Mouse (Mus musculus) left cerebral cortex, postnatal 36 days (tissue): ENCODE data around the gene Olfr541. TPM values are rescaled to one million over a fixed set of nuclear protein-coding genes. Genes with fewer than 3 reads are reported as not detected.

Source experiments
- total RNA-seq, 2 experiments: library from RNA; stranded (reverse); gene quantifications; 2 replicates each; pipeline ENCODE4 v1.2.3; 2021

Gene Olfr541
- total RNA-seq, 2 experiments from 2014 or later: not detected

Other genes starting within 250 kb of the Olfr541 start
- gene Olfr533, start 233.9 kb upstream of the Olfr541 start, total RNA-seq: not detected
- not detected for gene Olfr535, start 213.1 kb upstream of the Olfr541 start, total RNA-seq
- not detected for gene Olfr536, start 189.9 kb upstream of the Olfr541 start, total RNA-seq
- gene Olfr538, start 129.4 kb upstream of the Olfr541 start, total RNA-seq: not detected
- under 1 TPM; 0.05 to 0.36 TPM for gene Olfr46, start 96.0 kb upstream of the Olfr541 start, total RNA-seq
- not detected for gene Olfr61, start 68.3 kb upstream of the Olfr541 start, total RNA-seq
- gene Olfr53, start 50.8 kb upstream of the Olfr541 start, total RNA-seq: not detected
- under 1 TPM in 1 of 2 experiments, not detected in 1; 0.07 TPM for gene Olfr539, start 37.3 kb upstream of the Olfr541 start, total RNA-seq
- gene Olfr45, start 15.3 kb upstream of the Olfr541 start, total RNA-seq: not detected
- not detected for gene Cyp2e1, start 66.5 kb downstream of the Olfr541 start, total RNA-seq
- under 1 TPM; 0.22 to 0.54 TPM for gene Syce1, start 90.6 kb downstream of the Olfr541 start, total RNA-seq
- 10 to 100 TPM; 22.2 to 31.0 TPM for gene Zfp941, start 124.9 kb downstream of the Olfr541 start, total RNA-seq
- 1 to 10 TPM; 2.1 to 8.4 TPM for gene Urah, start 137.8 kb downstream of the Olfr541 start, total RNA-seq
- not detected for gene Scgb1c1, start 148.3 kb downstream of the Olfr541 start, total RNA-seq
- gene Odf3, start 150.5 kb downstream of the Olfr541 start, total RNA-seq: not detected
- 1 to 10 TPM in 1 of 2 experiments, not detected in 1; 2.3 TPM for gene Gm45785, start 159.1 kb downstream of the Olfr541 start, total RNA-seq
- gene Ric8a, start 159.7 kb downstream of the Olfr541 start, total RNA-seq: 10 to 100 TPM; 68.2 to 68.7 TPM
- gene Bet1l, start 160.3 kb downstream of the Olfr541 start, total RNA-seq: 10 to 100 TPM; 22.5 to 27.3 TPM
- 100 to 1,000 TPM; 106 to 113 TPM for gene Psmd13, start 184.7 kb downstream of the Olfr541 start, total RNA-seq
- 10 to 100 TPM; 73.1 to 78.5 TPM for gene Sirt3, start 185.0 kb downstream of the Olfr541 start, total RNA-seq
- gene Cox8b, start 203.2 kb downstream of the Olfr541 start, total RNA-seq: not detected
- under 1 TPM; 0.47 to 0.54 TPM for gene Nlrp6, start 223.6 kb downstream of the Olfr541 start, total RNA-seq
- gene Pgghg, start 244.1 kb downstream of the Olfr541 start, total RNA-seq: 1 to 10 TPM; 3.3 to 5.8 TPM